Mouse (Mus musculus) hindbrain, postnatal 0 days (tissue): ENCODE measurements at regions not wholly inside any gene's neighbourhood (a gene's known extent, or its start where the extent isn't known, plus 50 kb on each side); places are given as distances from the start of the nearest gene placed in this dataset.

ENCODE experiments used
- ATAC-seq: fragments of 200-750 bp; cut with Nextera tagmentation; 2 replicates; pipeline ENCODE4 v1.8.0; 2017; ENCODE audit warnings: mild to moderate bottlenecking, moderate TSS enrichment, moderate library complexity
- DNase-seq: peaks from one replicate; pipeline ENCODE4 v3.0.0-alpha.2; 2015; ENCODE audit warnings: low spot score
- H3K27ac ChIP-seq: fragments of 300-500 bp; sonication (generic); 2 replicates; pipeline ENCODE4 v1.5.1; 2014; ENCODE audit warnings: mild to moderate bottlenecking
- H3K27me3 ChIP-seq: fragments of 300-500 bp; sonication (generic); 2 replicates; pipeline ENCODE4 v1.6.1; 2014; ENCODE audit warnings: low read length, mixed read lengths; ENCODE audit not compliant: insufficient read depth
- H3K36me3 ChIP-seq: fragments of 300-500 bp; sonication (generic); 2 replicates; pipeline ENCODE4 v1.6.1; 2014; ENCODE audit warnings: low read length, mixed read lengths; ENCODE audit not compliant: insufficient read depth
- H3K4me1 ChIP-seq: fragments of 300-500 bp; sonication (generic); 2 replicates; pipeline ENCODE4 v1.6.1; 2014; ENCODE audit warnings: antibody characterized with exemption, low read length, mixed read lengths; ENCODE audit not compliant: insufficient read depth
- H3K4me2 ChIP-seq: fragments of 300-500 bp; sonication (generic); 2 replicates; pipeline ENCODE4 v1.6.1; 2014; ENCODE audit warnings: low read depth, mild to moderate bottlenecking, low read length, moderate library complexity, mixed read lengths
- H3K4me3 ChIP-seq: fragments of 300-500 bp; sonication (generic); 2 replicates; pipeline ENCODE4 v1.5.1; 2014; ENCODE audit warnings: low read length
- H3K9ac ChIP-seq: fragments of 300-500 bp; sonication (generic); replicated peaks from 2 replicates; pipeline ENCODE4 v1.6.1; 2014; ENCODE audit warnings: mild to moderate bottlenecking, low read length, moderate library complexity, mixed read lengths
- H3K9me3 ChIP-seq: fragments of 300-500 bp; sonication (generic); 2 replicates; pipeline ENCODE4 v1.6.1; 2016; ENCODE audit warnings: low read length, mixed read lengths
- CTCF ChIP-seq: IDR thresholded peaks from 2 replicates; pipeline ENCODE4 v1.5.1; 2016; ENCODE audit warnings: antibody characterized with exemption, control low read depth, low read depth
- WGBS: fragments of 180-500 bp; shearing (Covaris S2); extraction: QIAGEN DNeasy Blood & Tissue Kit; methylation state at CpG from one replicate; pipeline ENCODE4 v1.1.7; 2014; 5-methylcytosine and 5-hydroxymethylcytosine counted together

DNA sequence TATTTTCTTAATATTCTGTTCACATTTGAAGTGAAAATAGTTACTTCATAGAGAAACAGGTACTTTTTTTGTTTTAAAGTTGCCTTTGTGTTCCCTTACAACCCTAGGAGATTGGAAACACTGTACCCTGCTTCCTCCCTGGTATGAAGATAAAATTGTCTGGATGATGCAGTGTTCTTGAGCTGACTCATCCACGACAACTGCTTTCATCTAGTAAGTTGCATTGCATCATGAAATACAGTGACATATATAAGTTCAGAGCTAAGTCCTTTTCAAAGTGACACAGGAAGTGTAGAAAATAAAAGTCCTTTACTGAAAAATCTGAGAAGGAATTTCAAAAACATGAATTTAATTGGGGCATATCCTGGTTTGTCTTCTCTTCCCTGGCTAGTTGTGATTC is 68.9 kb upstream of the Kcna4 start:
- 84% methylated on average over 1 of the region's 1 CpGs for WGBS
- no peaks in the 10 kb centered on the region for H3K36me3 ChIP-seq

DNA sequence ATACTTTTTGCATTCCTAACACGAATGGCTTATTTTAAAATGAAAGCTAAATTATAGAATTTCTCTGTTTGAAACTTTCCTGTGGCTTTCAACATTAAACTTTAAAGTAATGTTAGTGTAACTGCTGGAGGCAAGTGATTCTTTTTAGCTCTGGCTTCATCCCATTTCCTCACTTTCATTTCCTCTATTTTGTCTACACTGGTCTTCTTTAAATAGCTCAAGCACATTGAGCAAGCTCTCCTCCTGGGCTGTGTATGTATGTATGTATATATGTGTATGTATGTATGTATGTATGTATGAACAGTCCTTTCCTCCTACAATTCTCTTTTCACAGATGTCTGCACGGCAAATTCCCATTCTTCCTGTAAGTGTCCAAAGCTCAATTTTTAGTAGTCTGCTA is 65.8 kb upstream of the Kcna4 start:
- WGBS = 80% methylated on average over 2 of the region's 2 CpGs

More for the DNA sequence above, 68.9 kb upstream of the Kcna4 start:
- ATAC-seq = no peak
- H3K9ac ChIP-seq = no peak overlapping the region
- no peak overlapping the region for H3K4me2 ChIP-seq
- DNase-seq = no peak
- no peak overlapping the region for H3K4me3 ChIP-seq
- no peaks in the 10 kb centered on the region for H3K9me3 ChIP-seq
- TF ChIP-seq CTCF = no peak
- no peaks in the 10 kb centered on the region for H3K4me1 ChIP-seq
- H3K27me3 ChIP-seq = no peaks in the 10 kb centered on the region
- H3K27ac ChIP-seq = no peak overlapping the region

DNA sequence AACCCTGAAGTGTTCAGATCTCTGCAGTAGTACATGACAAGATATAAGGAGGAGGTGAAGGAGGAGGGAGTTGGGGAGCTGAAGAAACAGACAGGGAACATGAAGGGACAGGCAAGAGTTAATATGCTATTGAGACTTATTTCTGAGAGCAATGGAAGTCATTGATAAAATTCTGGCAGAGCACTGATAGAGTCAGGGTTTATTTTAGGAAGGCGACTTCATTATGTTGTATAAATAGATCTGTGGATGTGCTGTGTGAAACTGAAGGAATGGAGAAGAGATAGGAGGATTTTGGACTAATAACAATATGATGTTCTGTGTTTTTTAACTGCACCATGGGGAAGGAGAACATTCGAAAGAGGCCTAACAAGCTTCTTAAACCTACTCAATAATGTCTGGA is 63.0 kb upstream of the Kcna4 start:
- 81% methylated on average over 2 of the region's 2 CpGs for WGBS
- no peak overlapping the region for H3K27ac ChIP-seq
- H3K9ac ChIP-seq = no peak overlapping the region
- no peaks in the 10 kb centered on the region for H3K27me3 ChIP-seq
- TF ChIP-seq CTCF = no peak
- DNase-seq (no peak), ATAC-seq (no peak)
- H3K9me3 ChIP-seq = no peaks in the 10 kb centered on the region
- no peaks in the 10 kb centered on the region for H3K4me1 ChIP-seq
- H3K4me2 ChIP-seq = no peak overlapping the region
- no peaks in the 10 kb centered on the region for H3K36me3 ChIP-seq
- H3K4me3 ChIP-seq = no peak overlapping the region

More for the DNA sequence above, 65.8 kb upstream of the Kcna4 start:
- ATAC-seq (no peak), DNase-seq (no peak)
- H3K4me2 ChIP-seq = no peak overlapping the region
- no peak for TF ChIP-seq CTCF
- no peak overlapping the region for H3K27ac ChIP-seq
- H3K9ac ChIP-seq = no peak overlapping the region
- no peaks in the 10 kb centered on the region for H3K36me3 ChIP-seq
- no peak overlapping the region for H3K4me3 ChIP-seq
- H3K4me1 ChIP-seq = no peaks in the 10 kb centered on the region
- H3K27me3 ChIP-seq = no peaks in the 10 kb centered on the region
- H3K9me3 ChIP-seq = no peaks in the 10 kb centered on the region

DNA sequence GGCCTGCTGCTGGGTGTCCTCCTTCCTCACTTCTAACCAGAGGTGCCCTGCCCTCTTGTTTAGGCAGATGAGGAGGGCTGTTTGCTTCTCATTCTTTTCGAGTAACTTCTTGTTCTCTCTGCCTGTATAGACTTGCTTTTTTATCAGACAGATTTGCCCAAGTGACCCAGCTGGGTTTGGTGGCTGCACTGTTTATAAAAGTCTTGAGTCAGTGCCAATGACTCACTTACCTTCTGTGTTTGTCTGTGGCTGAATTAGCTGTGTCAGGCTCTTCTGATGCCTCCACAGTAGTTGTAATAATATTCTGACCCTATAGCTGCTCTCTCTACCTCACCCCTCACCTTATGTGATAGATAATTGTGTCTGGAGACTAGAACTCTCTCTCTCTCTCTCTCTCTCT is 62.2 kb upstream of the Kcna4 start:
- Histone ChIP-seq H3K9ac (no peak overlapping the region), H3K36me3 (no peaks in the 10 kb centered on the region), H3K4me2 (no peak overlapping the region), H3K27ac (no peak overlapping the region), H3K4me1 (no peaks in the 10 kb centered on the region), H3K27me3 (no peaks in the 10 kb centered on the region), H3K4me3 (no peak overlapping the region), H3K9me3 (no peaks in the 10 kb centered on the region)
- ATAC-seq (no peak), DNase-seq (no peak)
- 65% methylated on average over 1 of the region's 1 CpGs for WGBS
- TF ChIP-seq CTCF = no peak

DNA sequence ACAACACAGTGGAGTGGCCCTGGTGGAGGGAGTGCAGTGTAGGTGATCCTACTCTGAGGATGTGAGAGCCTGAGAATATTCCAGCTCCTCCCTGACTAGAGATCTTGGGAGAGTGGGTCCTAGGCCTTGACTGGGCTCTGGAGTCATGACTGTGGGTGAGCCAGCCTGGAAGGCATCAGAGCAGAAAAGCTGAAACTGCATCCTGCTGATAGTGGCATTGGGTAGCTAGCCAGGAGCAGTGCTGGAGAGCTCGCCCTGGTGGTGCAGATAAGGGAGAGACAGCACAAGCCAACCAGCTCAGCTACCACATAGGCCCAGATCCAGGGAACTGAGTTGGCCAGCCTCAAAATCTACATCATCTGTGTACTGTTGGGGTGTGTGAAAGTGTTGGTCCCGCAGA is 58.8 kb upstream of the Kcna4 start:
- 88% methylated on average over 2 of the region's 2 CpGs for WGBS

DNA sequence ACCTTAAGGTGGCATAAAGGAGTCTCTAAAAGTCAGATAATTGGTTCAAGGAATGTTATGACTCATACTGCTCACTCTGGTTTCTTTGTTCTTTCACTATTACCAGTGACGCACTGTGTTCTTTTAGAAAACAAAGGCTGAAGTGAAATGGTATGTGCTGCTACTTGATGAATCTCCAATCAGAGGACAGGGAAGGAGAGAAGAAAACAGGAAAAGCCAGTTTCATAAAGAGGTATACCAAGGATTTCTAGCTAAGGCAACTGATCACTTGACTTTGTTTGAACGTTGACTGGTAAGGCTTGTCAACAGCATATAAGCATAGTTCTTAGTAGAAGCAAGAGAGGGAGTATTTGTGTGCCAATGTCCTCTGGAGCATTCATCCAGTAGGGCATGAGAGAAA is 57.6 kb upstream of the Kcna4 start:
- no peak for ATAC-seq
- 79% methylated on average over 2 of the region's 2 CpGs for WGBS
- Histone ChIP-seq H3K27ac (no peak overlapping the region), H3K9me3 (no peaks in the 10 kb centered on the region), H3K27me3 (no peaks in the 10 kb centered on the region), H3K9ac (no peak overlapping the region), H3K4me3 (no peak overlapping the region), H3K4me2 (no peak overlapping the region), H3K4me1 (no peaks in the 10 kb centered on the region), H3K36me3 (no peaks in the 10 kb centered on the region)
- no peak for DNase-seq
- no peak for TF ChIP-seq CTCF

More for the DNA sequence above, 58.8 kb upstream of the Kcna4 start:
- Histone ChIP-seq H3K4me2 (no peak overlapping the region), H3K36me3 (no peaks in the 10 kb centered on the region), H3K4me3 (no peak overlapping the region), H3K9me3 (no peaks in the 10 kb centered on the region), H3K4me1 (no peaks in the 10 kb centered on the region), H3K27me3 (no peaks in the 10 kb centered on the region), H3K9ac (no peak overlapping the region), H3K27ac (no peak overlapping the region)
- DNase-seq (no peak), ATAC-seq (0 out of 2 replicates have a peak, but pooled peaks have one; percentile 15)
- no peak for TF ChIP-seq CTCF
